Mouse (Mus musculus) cerebellum, adult 2 months (tissue): ENCODE results near the gene Sla2. TPM values are rescaled to one million over a fixed set of nuclear protein-coding genes. Genes with fewer than 3 reads are reported as not detected.
"Not testable (repeated sequence)": the region's sequence is repeated elsewhere in the genome, so short reads cannot be mapped to it uniquely, and the experiment has no call there.

Source experiments
- DNase-seq, 2 experiments: peaks; one replicate each; pipeline ENCODE4 v3.0.0; 2021
- H3K27ac ChIP-seq: fragments of 200-500 bp; 2 replicates; pipeline ENCODE4 v1.5.1; 2012; ENCODE audit warnings: low read length, control low read depth, inconsistent platforms; ENCODE audit not compliant: insufficient read depth
- H3K27me3 ChIP-seq: fragments of 200-500 bp; 2 replicates; pipeline ENCODE4 v1.6.1; 2012; ENCODE audit warnings: inconsistent platforms, mild to moderate bottlenecking, low read length, moderate library complexity; ENCODE audit not compliant: control insufficient read depth, insufficient read depth
- H3K4me1 ChIP-seq: fragments of 200-500 bp; 2 replicates; pipeline ENCODE4 v1.6.1; 2011; ENCODE audit warnings: low read length; ENCODE audit not compliant: control insufficient read depth, insufficient read depth
- H3K4me3 ChIP-seq: fragments of 200-500 bp; replicated peaks from 2 replicates; pipeline ENCODE3; 2011; ENCODE audit warnings: mild to moderate bottlenecking, low read depth, low read length, control low read depth; ENCODE audit not compliant: insufficient read depth
- CTCF ChIP-seq: fragments of 200-500 bp; IDR thresholded peaks from 2 replicates; pipeline ENCODE4 v1.5.1; 2011; ENCODE audit warnings: low read depth, mild to moderate bottlenecking, control low read depth, low read length, moderate library complexity, borderline replicate concordance; ENCODE audit not compliant: insufficient read depth
- POLR2A ChIP-seq: fragments of 200-500 bp; IDR thresholded peaks from 2 replicates; pipeline ENCODE4 v1.6.1; 2011; ENCODE audit warnings: low read length, control low read depth, borderline replicate concordance; ENCODE audit not compliant: insufficient read depth
- WGBS: fragments of 180-500 bp; shearing (Covaris S2); methylation state at CpG from one replicate; pipeline ENCODE4 v1.1.7; 2018; 5-methylcytosine and 5-hydroxymethylcytosine counted together
- polyA plus RNA-seq: library from polyadenylated mRNA; depleted of rRNA; stranded (reverse); fragments of >200 nt; gene quantifications from 2 replicates; pipeline ENCODE4 v1.2.3, GENCODE M21; 2012; rRNA removed

The Sla2 gene
- polyA plus RNA-seq, 1 experiment: 0.07 TPM

DNA sequence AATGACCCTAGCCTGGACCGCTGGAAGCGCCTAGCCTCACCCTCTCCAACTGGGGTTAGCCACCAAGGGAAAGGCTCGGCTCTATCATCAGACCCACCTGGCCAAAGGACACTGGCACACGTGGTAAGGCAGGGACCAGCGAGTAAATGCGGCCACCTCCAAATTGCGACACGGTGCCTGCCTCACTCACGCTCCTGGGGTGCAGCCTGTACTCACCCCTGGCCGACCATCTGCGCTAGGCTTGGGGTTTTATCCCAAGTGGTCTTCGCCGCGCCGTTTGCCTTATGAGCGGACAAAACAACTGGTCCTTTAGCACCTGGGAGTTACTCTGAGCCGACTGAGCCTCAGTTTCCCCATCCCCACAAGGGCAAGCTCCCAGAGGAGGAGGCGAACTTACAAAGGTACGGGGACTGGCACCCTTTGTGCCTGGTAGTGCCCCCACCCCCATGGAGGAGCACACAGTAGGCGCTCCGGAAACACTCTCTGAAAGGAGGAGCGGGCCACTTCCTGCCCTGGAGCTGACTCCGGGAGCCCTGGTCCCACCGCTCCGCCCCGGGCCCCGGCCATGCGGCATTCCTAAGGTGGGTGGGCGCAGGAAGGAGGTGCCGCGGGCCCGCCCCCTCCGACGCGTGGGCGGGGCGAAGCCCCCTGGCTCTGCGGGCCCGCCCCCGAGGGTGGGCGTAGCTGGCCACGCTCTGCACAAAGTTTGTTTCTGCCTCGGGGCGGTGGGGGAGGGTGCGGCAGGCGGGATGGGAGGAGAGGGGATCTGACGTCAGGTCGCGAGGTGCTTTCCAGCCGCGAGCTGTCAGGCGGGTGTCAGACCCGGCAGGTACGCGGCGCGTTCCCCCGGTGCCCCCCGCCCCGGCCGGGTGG lies 47.4 kb downstream of the Sla2 start, which contains the start of gene Tgif2:
Gene Tgif2, plus strand, starts transcription at position 689 of the 873 bp plus-strand sequence.
- WGBS: 13% methylated on average over 61 of the region's 61 CpGs
- Histone ChIP-seq H3K27me3 (peaks cover 5% of the 10 kb centered on the region; the same call in 1 of the 2 replicates), H3K27ac (no peak within 1 kb of the TSS), H3K4me3 (no peak within 1 kb of the TSS), H3K4me1 (peaks cover 5% of the 10 kb centered on the region)
- no peak for TF ChIP-seq CTCF
- no peak for TF ChIP-seq POLR2A
- no peak for DNase-seq

DNA sequence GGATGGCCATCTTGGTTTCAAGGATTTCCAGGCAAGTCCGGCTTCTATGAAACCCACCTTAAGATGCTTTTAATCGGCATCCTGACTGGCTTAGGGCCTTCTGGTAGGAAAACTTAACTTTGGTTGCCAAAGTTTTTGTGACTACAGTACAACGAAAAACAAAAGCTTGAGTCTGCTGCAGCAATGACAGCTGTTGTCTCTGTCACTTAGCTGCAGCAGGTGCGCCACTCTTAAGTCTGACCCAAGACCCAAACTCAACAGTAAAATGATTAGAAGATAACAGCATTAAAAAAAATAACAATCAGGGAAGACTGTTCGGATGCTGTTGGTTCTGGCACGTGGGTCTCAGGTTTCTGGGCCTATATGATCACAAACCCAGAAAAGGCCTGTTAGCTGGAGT lies 48.2 kb downstream of the Sla2 start:
- Histone ChIP-seq H3K27me3 (peaks cover 5% of the 10 kb centered on the region; the same call in 1 of the 2 replicates), H3K27ac (no peak overlapping the region), H3K4me3 (no peak overlapping the region), H3K4me1 (peaks cover 5% of the 10 kb centered on the region)
- 88% methylated on average over 6 of the region's 6 CpGs for WGBS
- DNase-seq: no peak
- no peak for TF ChIP-seq POLR2A
- no peak for TF ChIP-seq CTCF

DNA sequence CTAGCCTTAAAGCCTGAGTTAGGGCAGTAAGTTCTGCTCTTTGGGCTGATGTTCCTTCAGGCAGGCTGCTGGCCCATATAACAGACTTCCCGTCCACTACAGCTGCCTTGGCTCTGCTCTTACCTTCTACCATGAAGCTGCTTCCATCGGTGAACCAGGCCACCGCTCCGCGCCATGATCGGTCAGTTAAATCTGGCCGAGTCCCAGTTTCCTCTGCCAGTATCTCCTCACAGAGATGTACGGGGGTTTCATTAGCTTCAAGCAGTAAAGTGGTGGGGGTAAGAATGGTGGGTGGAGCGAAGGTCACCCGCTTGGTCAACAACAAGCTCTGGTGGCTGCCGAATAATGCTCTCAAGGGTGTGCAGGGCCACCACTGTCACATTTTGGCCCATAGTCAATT lies 52.7 kb downstream of the Sla2 start:
- H3K27ac ChIP-seq: no peak overlapping the region
- TF ChIP-seq CTCF: no peak
- TF ChIP-seq POLR2A: no peak
- H3K4me3 ChIP-seq: no peak overlapping the region
- H3K4me1 ChIP-seq: no peaks in the 10 kb centered on the region; the same call in 1 of the 2 replicates
- WGBS: 44% methylated on average over 11 of the region's 11 CpGs
- DNase-seq: no peak
- H3K27me3 ChIP-seq: no peaks in the 10 kb centered on the region

- H3K27me3 ChIP-seq, H3K4me3 ChIP-seq, H3K4me1 ChIP-seq, H3K27ac ChIP-seq, DNase-seq: not testable (repeated sequence)
- WGBS: 79% methylated on average over 6 of the region's 6 CpGs
Measured at GRCm38 (mm10) chr2:156825128-156825527, 61.9 kb downstream of the Sla2 start.

Other genes starting within 250 kb of the Sla2 start
- gene Myl9, start 111.8 kb downstream of the Sla2 start, polyA plus RNA-seq: 39.2 and 40.0 TPM in 2 replicates
- gene Tgif2, start 47.2 kb downstream of the Sla2 start, polyA plus RNA-seq: 1.8 and 2.3 TPM in 2 replicates
- gene 4930518I15Rik, start 29.2 kb downstream of the Sla2 start, polyA plus RNA-seq: 5.4 and 5.8 TPM in 2 replicates
- gene Rab5if, start 24.1 kb downstream of the Sla2 start, polyA plus RNA-seq: 145 and 149 TPM in 2 replicates
- 782 and 861 TPM in 2 replicates for gene Ndrg3, start 104.9 kb upstream of the Sla2 start, polyA plus RNA-seq
- 4.6 and 4.8 TPM in 2 replicates for gene Dsn1, start 120.0 kb upstream of the Sla2 start, polyA plus RNA-seq
- 38.3 and 50.1 TPM in 2 replicates for gene Soga1, start 192.1 kb upstream of the Sla2 start, polyA plus RNA-seq
- 6.0 and 7.1 TPM in 2 replicates for gene Tldc2, start 199.9 kb upstream of the Sla2 start, polyA plus RNA-seq
- 22.4 and 22.6 TPM in 2 replicates for gene Samhd1, start 248.1 kb upstream of the Sla2 start, polyA plus RNA-seq